Mouse (Mus musculus) ZHBTc4 (cell line): ENCODE measurements around the gene Tril.
A peak's percentile ranks its signal among the peaks of the same experiment; 100 is the strongest.

Experiments used
- DNase-seq: peaks from one replicate; pipeline ENCODE4 v3.0.0-alpha.2; 2011; ENCODE audit warnings: low read depth, low spot score

The Tril gene

DNA sequence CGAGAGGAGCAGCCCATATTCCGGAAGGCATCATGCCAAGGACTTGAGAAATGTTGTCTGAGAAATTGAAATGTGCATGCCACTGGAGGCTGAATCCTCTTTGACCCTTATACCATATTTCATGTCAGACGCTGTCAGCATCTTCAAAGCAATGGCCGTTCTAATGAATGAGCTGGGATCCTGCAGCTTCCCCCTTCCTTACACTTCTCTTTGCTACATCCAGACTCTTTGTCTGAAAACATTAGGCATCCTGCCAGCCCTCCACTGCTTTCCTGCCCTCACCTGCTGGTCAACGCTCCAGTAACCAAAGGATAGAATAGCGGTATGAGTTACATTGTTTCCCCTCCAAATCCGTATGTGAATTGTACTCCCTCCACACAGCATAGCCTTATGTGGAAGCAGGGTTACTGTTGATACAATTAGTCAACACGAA lies 14.0 kb downstream of the Tril start:
- DNase-seq = no peak

GRCm38 (mm10) chr6:53806021-53806420 lies 14.6 kb downstream of the Tril start:
- no peak for DNase-seq

- no peak for DNase-seq
Measured at GRCm38 (mm10) chr6:53804145-53804544, 16.5 kb downstream of the Tril start.

DNA sequence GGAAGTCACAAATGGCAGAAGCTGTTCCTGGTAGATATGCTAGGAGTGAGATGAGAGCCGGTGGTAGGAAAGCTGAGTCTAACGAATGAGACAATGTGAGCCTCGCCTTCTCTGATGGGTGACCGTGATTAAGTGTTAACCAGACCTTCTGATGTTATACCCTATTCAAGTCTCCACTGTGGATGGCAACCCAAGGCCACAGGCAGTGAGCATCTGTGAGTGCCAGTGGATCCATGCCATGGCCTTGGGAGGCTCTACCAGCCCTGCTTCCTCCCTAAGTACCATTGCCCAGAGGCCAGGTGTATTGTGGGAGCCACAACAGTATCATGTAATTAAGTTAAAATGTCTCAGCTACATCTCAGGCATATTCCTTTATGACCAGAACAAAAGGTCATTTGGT lies 17.1 kb downstream of the Tril start:
- no peak for DNase-seq

DNA sequence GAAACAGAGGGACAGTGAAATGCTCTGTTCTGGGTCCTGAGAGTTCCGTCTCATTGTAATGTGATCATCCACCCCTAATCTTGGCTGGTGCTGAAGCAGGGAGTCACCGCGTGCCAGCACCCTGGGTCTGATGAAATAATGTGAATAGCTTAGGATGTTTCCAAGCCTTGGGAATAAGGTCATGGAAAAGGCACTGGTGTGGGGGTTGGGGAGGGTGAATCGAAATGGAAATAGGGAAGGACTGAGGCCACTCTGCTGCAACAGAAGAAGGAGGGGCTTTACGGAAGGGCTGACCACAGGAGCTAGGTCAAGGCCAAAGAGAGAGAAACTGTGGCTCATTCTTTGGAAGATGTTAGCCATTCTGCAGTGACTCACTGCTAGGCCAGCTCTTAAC lies 18.7 kb downstream of the Tril start:
- peak; percentile 42 for DNase-seq

- DNase-seq = peak; percentile 78
Measured at GRCm38 (mm10) chr6:53801269-53801892, 19.2 kb downstream of the Tril start.

GRCm38 (mm10) chr6:53798865-53799264 lies 21.8 kb downstream of the Tril start:
- DNase-seq = peak; percentile 25

DNA sequence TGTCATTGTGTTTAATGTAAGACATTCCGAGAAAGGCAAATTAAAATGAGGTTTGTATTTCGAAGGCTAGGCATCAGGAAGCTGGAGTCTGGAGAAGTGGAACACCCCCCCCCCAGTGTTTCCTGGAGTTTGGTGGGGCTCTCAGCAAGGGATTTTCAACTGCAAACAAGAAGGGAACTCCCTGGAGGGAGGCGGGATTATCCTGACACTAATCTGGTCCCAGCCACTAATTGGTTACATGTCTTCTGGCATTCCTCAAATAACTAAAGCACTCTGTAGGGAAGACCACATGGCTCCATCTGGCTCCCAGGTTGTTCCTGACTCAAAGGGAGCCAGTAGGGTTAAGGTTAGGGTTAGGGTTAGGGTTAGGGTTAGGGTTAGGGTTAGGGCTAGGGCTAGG lies 23.8 kb downstream of the Tril start:
- no peak for DNase-seq

DNA sequence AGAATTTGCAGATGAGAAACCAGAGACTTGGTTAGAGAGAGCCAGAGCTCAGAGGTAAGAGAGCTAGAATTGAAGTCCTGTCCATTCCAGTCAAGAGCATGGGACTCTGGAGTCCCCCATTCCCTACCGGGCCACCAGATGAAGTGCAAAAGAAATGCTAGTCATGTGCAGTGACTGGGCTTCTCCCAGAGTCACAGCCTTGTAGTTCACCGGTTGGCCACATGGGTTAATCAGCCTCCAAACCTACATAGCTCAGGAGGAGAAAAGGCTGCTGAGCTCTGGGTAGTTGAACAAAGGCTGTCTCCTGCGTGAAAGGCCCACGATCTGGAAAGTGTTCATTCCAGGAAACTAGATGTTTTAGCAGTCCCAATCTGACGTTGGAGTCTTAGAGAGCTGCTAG lies 24.8 kb downstream of the Tril start:
- peak; percentile 90 for DNase-seq

GRCm38 (mm10) chr6:53795078-53795477 lies 25.6 kb downstream of the Tril start:
- DNase-seq = peak; percentile 22

- DNase-seq = peak; percentile 87
Measured at GRCm38 (mm10) chr6:53794323-53794971, 26.2 kb downstream of the Tril start.

- DNase-seq = peak; percentile 76
Measured at GRCm38 (mm10) chr6:53782880-53783539, 37.6 kb downstream of the Tril start.

DNA sequence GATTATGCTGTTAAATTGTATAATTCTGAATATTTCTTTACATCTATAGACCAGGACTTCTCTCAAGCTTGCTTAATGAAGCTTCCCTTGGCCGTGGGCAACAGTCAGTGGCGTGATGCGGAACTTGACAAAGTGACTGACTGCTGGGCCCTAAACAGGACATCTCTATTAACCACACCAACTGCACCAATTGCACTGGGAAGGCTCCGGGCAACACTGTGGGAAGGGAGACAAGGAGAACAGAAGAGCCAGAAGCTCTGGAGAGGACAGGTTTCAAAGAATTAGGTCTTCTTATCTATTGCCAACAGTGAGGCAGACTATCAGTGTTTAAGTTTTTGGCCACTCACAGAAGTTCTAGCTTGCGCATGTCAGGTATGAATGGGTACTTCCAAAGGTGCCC lies 38.4 kb downstream of the Tril start:
- no peak for DNase-seq

DNA sequence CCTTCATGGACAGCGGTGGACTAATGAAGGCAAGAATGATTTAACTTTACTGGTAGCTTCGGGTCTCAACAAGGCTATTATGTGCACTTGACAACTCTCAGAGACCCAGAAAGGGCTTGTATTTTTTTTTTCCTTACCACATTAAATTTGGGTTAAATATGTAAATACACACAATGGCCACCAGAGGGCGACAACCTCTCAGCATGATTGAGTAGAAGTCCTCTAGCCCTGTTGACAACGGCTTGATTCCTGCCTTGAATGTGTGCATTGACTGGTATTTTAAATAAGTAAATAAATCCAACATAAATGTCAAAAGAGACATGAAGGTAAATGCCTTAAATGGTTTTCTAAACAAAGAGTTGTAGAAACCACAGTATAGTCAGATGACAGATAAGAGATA lies 39.5 kb downstream of the Tril start:
- peak; percentile 80 for DNase-seq

DNA sequence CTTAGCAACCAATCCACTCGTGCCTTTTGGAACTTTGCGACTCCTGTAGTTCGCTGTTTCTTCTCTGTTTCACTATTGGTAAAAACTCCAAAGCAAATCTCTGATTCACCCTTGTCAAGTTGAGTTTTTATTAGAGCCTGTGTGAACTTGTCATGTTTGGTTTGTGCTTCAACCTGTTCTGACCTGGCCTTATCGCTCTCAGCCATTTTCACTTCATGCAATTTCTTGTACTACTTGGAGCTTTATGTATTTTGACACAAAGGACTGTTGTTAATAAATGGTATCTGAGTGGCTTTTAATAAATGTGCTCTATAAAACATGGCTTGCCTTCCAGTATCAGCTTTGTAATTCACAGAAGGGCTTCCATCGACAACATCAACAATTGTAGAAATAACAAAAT lies 40.6 kb downstream of the Tril start:
- no peak for DNase-seq

DNA sequence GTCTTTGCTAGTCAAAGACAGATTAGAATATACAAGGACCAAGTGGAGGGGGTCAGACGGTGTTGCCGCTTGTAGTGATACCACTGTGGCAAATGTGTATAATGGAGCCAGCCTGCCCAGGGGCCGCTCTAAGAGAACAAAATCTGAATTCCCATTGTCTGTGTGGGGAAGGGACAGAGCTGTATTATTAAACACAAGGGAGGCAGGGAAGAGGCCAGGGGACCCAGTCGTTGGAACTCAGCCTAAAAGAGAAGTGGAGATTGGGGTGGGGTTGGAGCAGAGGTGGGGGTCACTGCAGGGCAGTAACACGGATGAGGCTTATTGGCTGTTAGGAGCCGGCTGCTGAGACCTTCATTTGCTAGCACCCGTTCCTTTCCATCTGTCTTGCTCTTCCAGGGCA lies 41.1 kb downstream of the Tril start:
- no peak for DNase-seq

- no peak for DNase-seq
Measured at GRCm38 (mm10) chr6:53778424-53778955, 42.1 kb downstream of the Tril start.

- no peak for DNase-seq
Measured at GRCm38 (mm10) chr6:53768275-53768674, 52.4 kb downstream of the Tril start.

- DNase-seq = no peak
Measured at GRCm38 (mm10) chr6:53766243-53766915, 54.3 kb downstream of the Tril start.

GRCm38 (mm10) chr6:53765731-53766130 lies 54.9 kb downstream of the Tril start:
- DNase-seq = no peak
